Mouse (Mus musculus): ENCODE measurements at regions not wholly inside any gene's neighbourhood (a gene's known extent, or its start where the extent isn't known, plus 50 kb on each side); places are given as distances from the start of the nearest gene placed in this dataset.

GRCm38 (mm10) chr7:72703652-72704341 lies 397.4 kb upstream of the Mctp2 start:
- no peaks in the 10 kb centered on the region for H3K4me1 ChIP-seq
- 0 out of 2 replicates have a peak, but pooled peaks cover under 1% of the 10 kb centered on the region for H3K9me3 ChIP-seq
- H3K9ac ChIP-seq (replicated peaks), result no peak overlapping the region
- H3K4me3 ChIP-seq, result no peak overlapping the region
- H3K27ac ChIP-seq (replicated peaks), result no peak overlapping the region
- H3K36me3 ChIP-seq, result no peaks in the 10 kb centered on the region
- 88% methylated on average over 5 of the region's 5 CpGs for WGBS
- no peak overlapping the region for H3K4me2 ChIP-seq (replicated peaks)
- no peak for ATAC-seq (ENCODE audit: low FRiP score, low read depth)
- H3K27me3 ChIP-seq, result no peaks in the 10 kb centered on the region

- H3K36me3 ChIP-seq, result no peaks in the 10 kb centered on the region
Measured at GRCm38 (mm10) chr7:72711193-72712131, 405.1 kb upstream of the Mctp2 start.

GRCm38 (mm10) chr7:72715401-72715800 lies 409.0 kb upstream of the Mctp2 start:
- H3K9me3 ChIP-seq, result no peaks in the 10 kb centered on the region
- no peak overlapping the region for H3K4me2 ChIP-seq (replicated peaks)
- H3K4me3 ChIP-seq, result no peak overlapping the region
- H3K27ac ChIP-seq (replicated peaks), result no peak overlapping the region
- H3K9ac ChIP-seq (replicated peaks), result no peak overlapping the region
- ATAC-seq (ENCODE audit: low FRiP score, low read depth), result no peak
- H3K4me1 ChIP-seq, result peaks cover 6% of the 10 kb centered on the region; the same call in 1 of the 2 replicates
- H3K27me3 ChIP-seq, result no peaks in the 10 kb centered on the region
- no peaks in the 10 kb centered on the region for H3K36me3 ChIP-seq
- 73% methylated on average over 5 of the region's 5 CpGs for WGBS

More at GRCm38 (mm10) chr7:72711193-72712131, 405.1 kb upstream of the Mctp2 start:
- 50% methylated on average over 8 of the region's 8 CpGs for whole genome bisulfite sequencing
- no peak overlapping the region for H3K4me2 ChIP-seq (replicated peaks)
- no peak overlapping the region for H3K27ac ChIP-seq (replicated peaks)
- no peak overlapping the region for H3K4me3 ChIP-seq
- no peaks in the 10 kb centered on the region for H3K27me3 ChIP-seq
- no peak overlapping the region for H3K9ac ChIP-seq (replicated peaks)
- H3K4me1 ChIP-seq, result peaks cover 6% of the 10 kb centered on the region; the same call in 1 of the 2 replicates
- ATAC-seq (ENCODE audit: low FRiP score, low read depth), result no peak
- no peaks in the 10 kb centered on the region for H3K9me3 ChIP-seq

- Histone ChIP-seq H3K9me3 (no peaks in the 10 kb centered on the region), H3K27me3 (no peaks in the 10 kb centered on the region), H3K27ac (replicated peaks) (no peak overlapping the region), H3K4me1 (peaks cover 6% of the 10 kb centered on the region; the same call in 1 of the 2 replicates), H3K4me2 (replicated peaks) (no peak overlapping the region), H3K36me3 (no peaks in the 10 kb centered on the region), H3K4me3 (no peak overlapping the region), H3K9ac (replicated peaks) (no peak overlapping the region)
- ATAC-seq (ENCODE audit: low FRiP score, low read depth), result no peak
- WGBS, result 75% methylated on average over 1 of the region's 1 CpGs
Measured at GRCm38 (mm10) chr7:72716051-72716450, 409.6 kb upstream of the Mctp2 start.

- Histone ChIP-seq H3K9ac (replicated peaks) (no peak overlapping the region), H3K36me3 (no peaks in the 10 kb centered on the region), H3K4me2 (replicated peaks) (no peak overlapping the region), H3K27me3 (no peaks in the 10 kb centered on the region), H3K4me3 (no peak overlapping the region), H3K27ac (replicated peaks) (no peak overlapping the region), H3K9me3 (no peaks in the 10 kb centered on the region), H3K4me1 (no peaks in the 10 kb centered on the region)
- ATAC-seq (ENCODE audit: low FRiP score, low read depth), result no peak
- 82% methylated on average over 9 of the region's 9 CpGs for WGBS
Measured at GRCm38 (mm10) chr7:72726214-72726854, 419.9 kb upstream of the Mctp2 start.

- peaks cover 25% of the 10 kb centered on the region for H3K27me3 ChIP-seq
- no peak overlapping the region; the same call in 1 of the 2 replicates for H3K4me2 ChIP-seq (replicated peaks)
- H3K4me3 ChIP-seq, result no peak overlapping the region
- peak; percentile 93 for ATAC-seq (ENCODE audit: low FRiP score, low read depth)
- peak overlapping the region; percentile 67 for H3K27ac ChIP-seq (replicated peaks)
- H3K36me3 ChIP-seq, result no peaks in the 10 kb centered on the region
- no peaks in the 10 kb centered on the region for H3K9me3 ChIP-seq
- peaks cover 16% of the 10 kb centered on the region for H3K4me1 ChIP-seq
- no peak overlapping the region for H3K9ac ChIP-seq (replicated peaks)
- WGBS, result 36% methylated on average over 8 of the region's 8 CpGs
Measured at GRCm38 (mm10) chr7:72737792-72738191, 431.4 kb upstream of the Mctp2 start.

GRCm38 (mm10) chr7:72738324-72738944 lies 432.0 kb upstream of the Mctp2 start:
- H3K27me3 ChIP-seq, result peaks cover 25% of the 10 kb centered on the region
- H3K36me3 ChIP-seq, result no peaks in the 10 kb centered on the region
- H3K9me3 ChIP-seq, result no peaks in the 10 kb centered on the region
- H3K4me3 ChIP-seq, result no peak overlapping the region
- peaks cover 16% of the 10 kb centered on the region for H3K4me1 ChIP-seq
- H3K27ac ChIP-seq (replicated peaks), result peak overlapping the region; percentile 67
- no peak overlapping the region for H3K9ac ChIP-seq (replicated peaks)
- no peak overlapping the region; the same call in 1 of the 2 replicates for H3K4me2 ChIP-seq (replicated peaks)
- 52% methylated on average over 13 of the region's 13 CpGs for WGBS
- ATAC-seq (ENCODE audit: low FRiP score, low read depth), result peak; percentile 88

GRCm38 (mm10) chr7:72742376-72742775 lies 436.0 kb upstream of the Mctp2 start:
- Histone ChIP-seq H3K4me3 (no peak overlapping the region), H3K9ac (replicated peaks) (no peak overlapping the region), H3K4me2 (replicated peaks) (no peak overlapping the region), H3K27me3 (peaks cover 22% of the 10 kb centered on the region), H3K9me3 (no peaks in the 10 kb centered on the region), H3K27ac (replicated peaks) (no peak overlapping the region), H3K36me3 (no peaks in the 10 kb centered on the region), H3K4me1 (peaks cover 16% of the 10 kb centered on the region)
- WGBS, result 75% methylated on average over 2 of the region's 2 CpGs
- no peak for ATAC-seq (ENCODE audit: low FRiP score, low read depth)

GRCm38 (mm10) chr7:72751501-72751917 lies 445.1 kb upstream of the Mctp2 start:
- no peak for ATAC-seq (ENCODE audit: low FRiP score, low read depth)
- Histone ChIP-seq H3K4me1 (peaks cover 9% of the 10 kb centered on the region), H3K4me3 (no peak overlapping the region), H3K27ac (replicated peaks) (no peak overlapping the region), H3K4me2 (replicated peaks) (no peak overlapping the region), H3K27me3 (no peaks in the 10 kb centered on the region), H3K9ac (replicated peaks) (no peak overlapping the region), H3K9me3 (no peaks in the 10 kb centered on the region), H3K36me3 (no peaks in the 10 kb centered on the region)
- WGBS, result 63% methylated on average over 10 of the region's 10 CpGs

GRCm38 (mm10) chr7:72753053-72753559 lies 446.7 kb upstream of the Mctp2 start:
- Histone ChIP-seq H3K4me2 (replicated peaks) (no peak overlapping the region), H3K36me3 (no peaks in the 10 kb centered on the region), H3K9me3 (no peaks in the 10 kb centered on the region), H3K4me1 (peaks cover 9% of the 10 kb centered on the region), H3K27me3 (no peaks in the 10 kb centered on the region), H3K4me3 (no peak overlapping the region), H3K9ac (replicated peaks) (no peak overlapping the region), H3K27ac (replicated peaks) (no peak overlapping the region)
- WGBS, result 44% methylated on average over 3 of the region's 3 CpGs
- ATAC-seq (ENCODE audit: low FRiP score, low read depth), result no peak

- H3K36me3 ChIP-seq, result no peaks in the 10 kb centered on the region
- WGBS, result 77% methylated on average over 1 of the region's 1 CpGs
- H3K9me3 ChIP-seq, result no peaks in the 10 kb centered on the region
- H3K4me2 ChIP-seq (replicated peaks), result no peak overlapping the region
- no peak overlapping the region for H3K9ac ChIP-seq (replicated peaks)
- H3K4me1 ChIP-seq, result no peaks in the 10 kb centered on the region
- no peaks in the 10 kb centered on the region for H3K27me3 ChIP-seq
- no peak overlapping the region for H3K27ac ChIP-seq (replicated peaks)
- H3K4me3 ChIP-seq, result no peak overlapping the region
- no peak for ATAC-seq (ENCODE audit: low FRiP score, low read depth)
Measured at GRCm38 (mm10) chr7:72762711-72763110, 456.3 kb upstream of the Mctp2 start.
